ENCODE assay signal across 17 mouse cellular contexts in genomic region chr19:7177804-7178511, GRCm38 (mm10). TPM values are rescaled to one million over a fixed set of nuclear protein-coding genes. Genes with fewer than 3 reads are reported as not detected.
DNase-seq lines count a peak whose midpoint lies in the region; ATAC-seq lines count a peak whose summit lies in the region.
"Had no signal": no experiment of that assay in that cellular context is flagged by ENCODE, and none has a peak within 500 bp of the region (broad histone marks: within the 10 kb centered on the region; RNA-seq: fewer than 3 reads in every experiment).

No protein-coding gene starts in this region.

- DNase-seq in forebrain, embryonic 10.5 days (ENCODE audit: extremely low spot score, low spot score) = no peak
- DNase-seq in forebrain, embryonic 11.5 days (ENCODE audit: low spot score) = no peak
- DNase-seq in kidney, postnatal 14 days = no peak
- peak; percentile 35 for DNase-seq in right cerebral cortex, adult 18-20 months
- no peak for DNase-seq in right cerebral cortex, postnatal 4 days
- no peak for DNase-seq in Muller cell, postnatal 12 days (ENCODE audit: inconsistent ontology term)
- DNase-seq: adrenal gland, adult 8-10 months; cerebellum, adult 8-10 months; layer of hippocampus, postnatal 36 days; thymus, postnatal 4 days had no signal

- no peak overlapping the region; the same call in 1 of the 2 replicates for H3K4me3 ChIP-seq in forebrain, embryonic 10.5 days
- no peak overlapping the region for H3K4me3 ChIP-seq in forebrain, embryonic 11.5 days (ENCODE audit: low read depth, low read length)
- no peak overlapping the region for H3K4me3 ChIP-seq in kidney, embryonic 14.5 days (ENCODE audit: low read length)
- no peak overlapping the region for H3K4me3 ChIP-seq in stomach, embryonic 15.5 days (replicated peaks)
- H3K4me3 ChIP-seq: heart, embryonic 15.5 days; limb, embryonic 12.5 days; midbrain, embryonic 13.5 days had no signal

- H3K9ac ChIP-seq in forebrain, embryonic 11.5 days (ENCODE audit: low read length) = no peak overlapping the region
- no peak overlapping the region for H3K9ac ChIP-seq in kidney, embryonic 14.5 days (ENCODE audit: low read depth, low read length)
- no peak overlapping the region for H3K9ac ChIP-seq in stomach, embryonic 15.5 days
- H3K9ac ChIP-seq: heart, embryonic 15.5 days; hindbrain, embryonic 14.5 days; limb, embryonic 12.5 days; midbrain, embryonic 13.5 days had no signal

- H3K27me3 ChIP-seq in forebrain, embryonic 10.5 days (ENCODE audit: poor library complexity, severe bottlenecking) = peaks cover 87% of the 10 kb centered on the region
- H3K27me3 ChIP-seq in forebrain, embryonic 11.5 days (ENCODE audit: control insufficient read depth, insufficient read depth, low read length) = no peaks in the 10 kb centered on the region; the same call in 1 of the 2 replicates
- H3K27me3 ChIP-seq in kidney, embryonic 14.5 days (ENCODE audit: control insufficient read depth, insufficient read depth, low read length) = peaks cover 14% of the 10 kb centered on the region
- no peaks in the 10 kb centered on the region for H3K27me3 ChIP-seq in stomach, embryonic 15.5 days (replicated peaks)

- H3K4me1 ChIP-seq in forebrain, embryonic 10.5 days = peaks cover 79% of the 10 kb centered on the region
- peaks cover 34% of the 10 kb centered on the region for H3K4me1 ChIP-seq in forebrain, embryonic 11.5 days (replicated peaks; ENCODE audit: control insufficient read depth, insufficient read depth, low read length)
- H3K4me1 ChIP-seq in kidney, embryonic 14.5 days (ENCODE audit: control insufficient read depth, insufficient read depth, low read length) = peaks cover 27% of the 10 kb centered on the region
- H3K4me1 ChIP-seq in stomach, embryonic 15.5 days = peaks cover 32% of the 10 kb centered on the region

- H3K36me3 ChIP-seq in forebrain, embryonic 10.5 days (replicated peaks) = no peaks in the 10 kb centered on the region
- H3K36me3 ChIP-seq in forebrain, embryonic 11.5 days (ENCODE audit: control insufficient read depth, insufficient read depth, low read length) = no peaks in the 10 kb centered on the region
- H3K36me3 ChIP-seq in kidney, embryonic 14.5 days (ENCODE audit: control insufficient read depth, insufficient read depth, low read length) = no peaks in the 10 kb centered on the region
- H3K36me3 ChIP-seq in stomach, embryonic 15.5 days = no peaks in the 10 kb centered on the region
- H3K36me3 ChIP-seq: heart, embryonic 15.5 days; limb, embryonic 12.5 days; midbrain, embryonic 13.5 days had no signal

- H3K27ac ChIP-seq in forebrain, embryonic 10.5 days = peak overlapping the region; percentile 72
- H3K27ac ChIP-seq in forebrain, embryonic 11.5 days (ENCODE audit: low read depth, low read length) = no peak overlapping the region
- 0 out of 2 replicates have a peak overlapping the region, but pooled peaks have one; percentile 17 for H3K27ac ChIP-seq in kidney, embryonic 14.5 days (ENCODE audit: low read depth, low read length)
- H3K27ac ChIP-seq in stomach, embryonic 15.5 days = peak overlapping the region; percentile 1; the same call in 1 of the 2 replicates
- H3K27ac ChIP-seq: heart, embryonic 15.5 days; hindbrain, embryonic 14.5 days; limb, embryonic 12.5 days; midbrain, embryonic 13.5 days had no signal

- no peak overlapping the region for H3K4me2 ChIP-seq in forebrain, embryonic 11.5 days (ENCODE audit: low read depth, low read length, severe bottlenecking)
- H3K4me2 ChIP-seq in kidney, embryonic 14.5 days (replicated peaks; ENCODE audit: low read depth, low read length) = no peak overlapping the region
- no peak overlapping the region for H3K4me2 ChIP-seq in stomach, embryonic 15.5 days
- H3K4me2 ChIP-seq: heart, embryonic 15.5 days; hindbrain, embryonic 14.5 days; limb, embryonic 12.5 days; midbrain, embryonic 13.5 days had no signal

- no peaks in the 10 kb centered on the region for H3K9me3 ChIP-seq in forebrain, embryonic 10.5 days
- H3K9me3 ChIP-seq in forebrain, embryonic 11.5 days (ENCODE audit: control insufficient read depth, low read length) = no peaks in the 10 kb centered on the region
- H3K9me3 ChIP-seq in kidney, embryonic 14.5 days (ENCODE audit: control insufficient read depth, low read length) = no peaks in the 10 kb centered on the region
- H3K9me3 ChIP-seq in stomach, embryonic 15.5 days = no peaks in the 10 kb centered on the region
- H3K9me3 ChIP-seq: heart, embryonic 15.5 days; limb, embryonic 12.5 days; midbrain, embryonic 13.5 days had no signal

- ATAC-seq in forebrain, embryonic 11.5 days (replicated peaks; ENCODE audit: low FRiP score) = no peak
- no peak for ATAC-seq in kidney, embryonic 14.5 days (ENCODE audit: low FRiP score, low TSS enrichment)
- ATAC-seq in stomach, embryonic 15.5 days (ENCODE audit: insufficient read depth, low FRiP score, low read depth) = no peak
- ATAC-seq: lung, postnatal 0 days; midbrain, embryonic 13.5 days had no signal

- 57% methylated on average over 13 of the region's 13 CpGs for WGBS in forebrain, embryonic 10.5 days
- 59% methylated on average over 13 of the region's 13 CpGs for WGBS in forebrain, embryonic 11.5 days
- WGBS in kidney, embryonic 14.5 days = 54% methylated on average over 13 of the region's 13 CpGs
- 52% methylated on average over 13 of the region's 13 CpGs for WGBS in stomach, embryonic 15.5 days

RNA-seq across cellular contexts. Expression of gene Otub1, which starts 28.2 kb away (rescaled TPM):
- polyA plus RNA-seq in forebrain, embryonic 10.5 days (2016; fragmentation: Nextera tagmentation; extraction: Ambion mirVana) = 275 and 280 TPM in 2 replicates
- polyA plus RNA-seq in forebrain, embryonic 11.5 days (2014; fragmentation: Nextera tagmentation; extraction: Ambion mirVana) = 238 and 256 TPM in 2 replicates
- polyA plus RNA-seq in kidney, embryonic 14.5 days (2014; fragmentation: Nextera tagmentation; extraction: Ambion mirVana) = 237 and 255 TPM in 2 replicates
- polyA plus RNA-seq in stomach, embryonic 15.5 days (2015; fragmentation: Nextera tagmentation; extraction: Ambion mirVana) = 163 and 169 TPM in 2 replicates

RNA-seq across cellular contexts. Expression of gene Cox8a, which starts 39.5 kb away (rescaled TPM):
- polyA plus RNA-seq in forebrain, embryonic 10.5 days (2016; fragmentation: Nextera tagmentation; extraction: Ambion mirVana) = 862 and 888 TPM in 2 replicates
- polyA plus RNA-seq in forebrain, embryonic 11.5 days (2014; fragmentation: Nextera tagmentation; extraction: Ambion mirVana) = 678 and 706 TPM in 2 replicates
- 1,171 and 1,487 TPM in 2 replicates for polyA plus RNA-seq in kidney, embryonic 14.5 days (2014; fragmentation: Nextera tagmentation; extraction: Ambion mirVana)
- 988 and 1,377 TPM in 2 replicates for polyA plus RNA-seq in stomach, embryonic 15.5 days (2015; fragmentation: Nextera tagmentation; extraction: Ambion mirVana)
